Mouse (Mus musculus): ENCODE data around the gene Prkag2. TPM values are rescaled to one million over a fixed set of nuclear protein-coding genes. Genes with fewer than 3 reads are reported as not detected.
A peak's percentile ranks its signal among the peaks of the same experiment; 100 is the strongest.
"Not testable (repeated sequence)": the region's sequence is repeated elsewhere in the genome, so short reads cannot be mapped to it uniquely, and the experiment has no call there.

The Prkag2 gene
- polyA plus RNA-seq, 1 experiment = 27.7 TPM

DNA sequence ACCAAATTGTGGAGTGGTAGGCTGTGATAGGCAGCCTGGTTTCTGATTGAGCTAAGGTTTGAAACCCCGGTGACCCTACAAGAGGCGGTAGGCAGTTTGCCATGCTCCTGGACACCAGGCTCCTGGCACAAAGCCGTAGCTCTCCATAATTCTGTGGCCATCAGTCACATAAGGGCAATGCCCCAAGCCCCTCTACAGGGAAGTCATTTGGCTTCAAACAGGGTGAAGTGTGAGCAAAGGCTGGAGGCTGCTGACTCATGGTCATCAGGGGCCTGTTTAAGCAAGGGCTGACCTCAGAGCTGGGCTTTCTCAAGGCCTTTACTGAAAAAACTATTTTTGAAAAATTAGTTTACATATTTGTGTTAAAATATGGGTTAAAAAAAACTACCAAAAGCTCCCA is 246.2 kb downstream of the Prkag2 start:
- Histone ChIP-seq H3K4me1 (ENCODE audit: control insufficient read depth, insufficient read depth, low read length) (peaks cover 14% of the 10 kb centered on the region), H3K4me3 (ENCODE audit: insufficient read depth, low read length) (no peak overlapping the region), H3K27ac (ENCODE audit: insufficient read depth, low read depth, low read length) (no peak overlapping the region)
- TF ChIP-seq CTCF (IDR thresholded peaks at IDR 0.05; ENCODE audit: low read depth, low read length) (no peak), POLR2A (IDR thresholded peaks at IDR 0.05; ENCODE audit: borderline replicate concordance, low read depth, low read length) (no peak)

DNA sequence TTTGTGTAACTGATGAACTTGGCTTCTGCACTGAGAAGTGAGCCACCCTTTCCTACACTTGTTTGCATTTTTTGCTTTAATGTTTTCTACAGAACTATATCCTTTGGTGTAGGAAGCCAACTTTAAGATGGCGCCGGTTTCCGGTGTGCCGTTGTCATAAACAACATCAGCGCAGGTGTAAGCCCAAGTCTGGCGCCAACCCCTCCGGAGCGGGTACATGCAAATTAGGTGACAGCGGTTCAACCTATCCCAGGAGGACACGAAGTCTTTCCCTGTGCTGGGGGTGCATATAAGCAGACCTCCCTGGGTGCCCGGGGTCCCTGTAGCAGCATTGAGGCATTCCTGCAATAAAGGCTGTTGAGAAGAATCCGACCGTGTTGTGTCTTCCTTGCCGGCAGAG is 252.2 kb downstream of the Prkag2 start:
- H3K4me1 ChIP-seq (ENCODE audit: control insufficient read depth, insufficient read depth, low read length); H3K4me3 ChIP-seq (ENCODE audit: insufficient read depth, low read length); H3K27ac ChIP-seq (ENCODE audit: insufficient read depth, low read depth, low read length): not testable (repeated sequence)

DNA sequence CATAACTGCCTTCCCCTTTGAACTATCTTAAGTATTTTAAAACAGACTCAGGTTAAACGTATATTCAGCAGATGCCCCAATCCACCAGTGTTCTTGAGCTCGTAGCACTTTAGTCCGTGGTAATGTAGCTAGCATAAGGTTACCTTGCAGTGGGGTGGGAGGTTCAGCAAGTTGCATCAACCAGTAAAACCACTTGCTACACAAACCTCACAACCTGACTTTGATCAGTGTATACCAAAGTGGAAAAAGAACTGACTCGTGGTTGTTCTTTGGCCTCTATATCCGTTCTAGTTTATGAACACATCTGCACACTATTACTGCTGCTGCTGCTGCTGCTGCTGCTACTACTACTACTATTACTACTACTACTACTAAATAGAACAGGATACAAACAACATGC is 256.6 kb downstream of the Prkag2 start:
- no peak overlapping the region for H3K4me3 ChIP-seq (ENCODE audit: insufficient read depth, low read length)
- TF ChIP-seq POLR2A (IDR thresholded peaks at IDR 0.05; ENCODE audit: borderline replicate concordance, low read depth, low read length) (no peak), CTCF (IDR thresholded peaks at IDR 0.05; ENCODE audit: low read depth, low read length) (no peak)
- H3K27ac ChIP-seq (ENCODE audit: insufficient read depth, low read depth, low read length) = no peak overlapping the region; the same call in 1 of the 2 replicates
- peaks cover 19% of the 10 kb centered on the region for H3K4me1 ChIP-seq (ENCODE audit: control insufficient read depth, insufficient read depth, low read length)

DNA sequence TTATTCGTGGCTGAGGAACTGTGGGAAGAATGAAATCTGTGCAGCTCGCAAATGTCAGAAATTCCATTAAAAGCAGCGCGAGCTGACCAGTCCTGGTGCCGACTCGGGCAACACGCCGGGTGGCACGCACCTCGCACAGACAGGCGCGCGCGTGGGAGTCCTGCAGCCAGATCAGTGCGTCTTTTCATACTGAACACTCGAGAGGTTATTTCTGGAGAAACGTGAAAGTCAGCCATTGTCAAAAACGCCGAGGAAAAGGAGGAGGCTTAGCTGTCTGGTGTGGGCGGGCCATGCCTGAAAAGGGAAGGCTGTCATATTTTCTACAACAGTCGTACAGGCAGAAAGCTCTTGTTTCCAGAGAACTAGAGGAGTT is 257.4 kb downstream of the Prkag2 start:
- Histone ChIP-seq H3K27ac (ENCODE audit: insufficient read depth, low read depth, low read length) (peak overlapping the region; percentile 84), H3K4me1 (ENCODE audit: control insufficient read depth, insufficient read depth, low read length) (peaks cover 24% of the 10 kb centered on the region), H3K4me3 (ENCODE audit: insufficient read depth, low read length) (peak overlapping the region; percentile 63)
- TF ChIP-seq CTCF (IDR thresholded peaks at IDR 0.05; ENCODE audit: low read depth, low read length) = no peak
- no peak for TF ChIP-seq POLR2A (IDR thresholded peaks at IDR 0.05; ENCODE audit: borderline replicate concordance, low read depth, low read length)

DNA sequence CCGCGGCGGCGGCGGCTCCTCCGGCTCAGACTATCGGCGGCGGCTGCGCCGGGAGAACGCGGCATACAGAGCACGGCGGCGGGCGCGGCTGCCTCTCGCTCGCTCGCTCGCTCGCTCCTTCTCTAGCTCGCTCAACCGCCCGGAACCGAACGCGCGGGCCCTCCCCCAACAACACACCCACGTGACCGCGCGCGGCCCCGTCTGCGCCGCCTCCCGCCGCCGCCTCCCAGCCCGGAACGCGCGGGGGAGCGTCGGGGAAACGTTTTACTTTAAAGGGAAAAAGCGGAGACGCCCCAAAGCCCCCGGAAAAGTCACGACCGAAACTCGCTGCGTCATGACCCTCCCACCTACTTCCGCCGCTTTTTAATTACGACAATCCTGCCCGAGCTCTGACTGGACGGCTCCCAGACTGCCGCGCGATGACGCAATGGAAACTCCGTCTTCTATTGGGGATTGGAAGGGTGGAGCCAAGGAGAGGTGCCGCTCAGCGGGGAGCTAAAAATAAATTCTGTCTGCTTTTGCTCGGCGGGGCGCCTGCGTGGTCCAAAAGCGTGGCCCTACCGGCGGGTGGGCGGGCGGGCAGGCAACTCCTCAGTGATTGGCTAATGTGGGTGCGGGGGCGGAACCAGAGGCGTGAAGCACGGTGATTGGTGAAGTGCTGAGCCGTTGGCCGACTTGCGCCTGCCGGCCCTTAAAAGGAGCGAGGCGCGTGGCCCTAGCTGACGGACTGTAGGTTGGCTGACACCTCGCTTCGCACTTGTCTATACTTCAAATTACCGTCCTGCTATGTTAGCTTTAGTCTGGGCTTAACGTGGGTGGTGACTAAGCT is 258.0 kb downstream of the Prkag2 start, which contains the start of gene Rheb:
TSS of gene Rheb (minus strand) at position 351 of the 829 bp plus-strand sequence.
- H3K4me3 ChIP-seq (ENCODE audit: insufficient read depth, low read length) = peak within 1 kb of the TSS; percentile 95
- no peak for TF ChIP-seq CTCF (IDR thresholded peaks at IDR 0.05; ENCODE audit: low read depth, low read length)
- no peak for TF ChIP-seq POLR2A (IDR thresholded peaks at IDR 0.05; ENCODE audit: borderline replicate concordance, low read depth, low read length)
- H3K27ac ChIP-seq (ENCODE audit: insufficient read depth, low read depth, low read length) = peak within 1 kb of the TSS; percentile 97
- peaks cover 27% of the 10 kb centered on the region for H3K4me1 ChIP-seq (ENCODE audit: control insufficient read depth, insufficient read depth, low read length)

DNA sequence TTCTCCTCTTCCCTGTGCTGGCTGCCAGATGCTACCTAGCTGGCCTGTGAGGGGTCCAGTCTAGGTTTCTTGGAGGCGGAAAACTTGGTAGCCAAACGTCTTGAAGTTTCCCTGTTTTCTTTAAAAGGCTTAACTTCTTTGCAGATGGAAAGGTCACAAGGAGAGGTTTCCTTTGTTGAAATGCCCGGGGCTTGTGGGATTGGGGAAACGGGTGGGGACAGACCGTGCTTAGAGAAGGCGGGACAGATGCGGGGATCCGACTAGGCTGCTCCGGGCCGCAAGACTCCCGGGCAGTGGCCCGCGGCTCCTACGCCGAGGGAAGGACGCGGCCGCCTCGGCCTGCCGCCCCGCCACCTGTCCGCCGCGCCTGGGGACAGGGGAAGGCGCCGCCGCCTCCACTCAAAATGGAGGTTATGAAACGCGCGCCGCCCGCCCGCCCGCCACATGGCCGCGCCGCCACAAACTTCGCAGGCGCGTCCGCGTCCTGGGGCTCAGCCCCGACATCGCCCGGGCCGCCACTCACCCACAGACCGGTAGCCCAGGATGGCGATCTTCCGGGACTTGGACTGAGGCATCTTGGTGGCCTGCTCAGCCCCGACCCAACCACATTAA is 258.7 kb downstream of the Prkag2 start:
- Histone ChIP-seq H3K27ac (ENCODE audit: insufficient read depth, low read depth, low read length) (peak overlapping the region; percentile 97), H3K4me1 (ENCODE audit: control insufficient read depth, insufficient read depth, low read length) (peaks cover 29% of the 10 kb centered on the region), H3K4me3 (ENCODE audit: insufficient read depth, low read length) (peak overlapping the region; percentile 95)
- TF ChIP-seq CTCF (IDR thresholded peaks at IDR 0.05; ENCODE audit: low read depth, low read length) = no peak
- TF ChIP-seq POLR2A (IDR thresholded peaks at IDR 0.05; ENCODE audit: borderline replicate concordance, low read depth, low read length) = no peak

DNA sequence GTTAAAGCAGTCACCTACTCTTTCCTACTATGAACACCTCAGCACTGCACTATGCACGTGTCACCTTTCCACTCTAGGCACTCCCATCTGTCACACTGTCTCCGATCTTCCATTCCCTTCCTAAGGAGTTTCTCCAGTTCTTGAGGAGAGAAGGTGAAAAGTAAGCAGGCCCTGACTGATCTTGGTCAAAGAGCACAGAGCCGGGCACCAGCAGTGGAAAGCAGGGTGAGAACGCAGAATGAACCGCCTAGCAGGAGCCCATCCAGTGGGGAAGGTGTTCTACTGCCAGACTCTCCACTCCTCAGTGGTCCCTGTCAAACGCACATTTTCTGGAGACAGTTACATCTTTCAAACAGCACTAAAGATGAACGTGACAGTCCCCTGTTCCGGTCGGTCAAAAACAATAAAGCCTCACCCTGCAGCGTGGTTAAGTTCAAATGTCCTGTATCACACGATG is 259.4 kb downstream of the Prkag2 start:
- H3K4me1 ChIP-seq (ENCODE audit: control insufficient read depth, insufficient read depth, low read length) = peaks cover 29% of the 10 kb centered on the region
- H3K4me3 ChIP-seq (ENCODE audit: insufficient read depth, low read length) = peak overlapping the region; percentile 95
- TF ChIP-seq CTCF (IDR thresholded peaks at IDR 0.05; ENCODE audit: low read depth, low read length) (no peak), POLR2A (IDR thresholded peaks at IDR 0.05; ENCODE audit: borderline replicate concordance, low read depth, low read length) (no peak)
- H3K27ac ChIP-seq (ENCODE audit: insufficient read depth, low read depth, low read length) = no peak overlapping the region

DNA sequence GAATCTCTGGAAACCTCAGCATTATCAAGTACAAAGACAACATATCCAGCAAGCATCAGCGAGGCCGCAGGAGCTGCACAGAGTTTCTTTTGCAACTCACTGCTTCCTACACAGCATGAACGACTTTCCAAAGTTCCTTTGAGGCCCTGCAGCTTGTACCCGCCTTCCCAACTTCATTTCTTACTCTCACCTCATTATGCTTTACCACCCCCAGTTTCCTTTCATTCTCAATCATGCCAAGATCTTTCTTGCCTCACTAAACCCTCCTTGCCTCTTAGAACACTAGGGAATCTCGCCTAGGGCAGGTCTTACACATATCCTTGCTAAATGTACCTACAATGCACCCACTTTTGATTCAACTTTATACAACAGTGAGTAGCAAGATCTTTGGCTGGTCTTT is 266.0 kb downstream of the Prkag2 start:
- no peak overlapping the region for H3K27ac ChIP-seq (ENCODE audit: insufficient read depth, low read depth, low read length)
- TF ChIP-seq CTCF (IDR thresholded peaks at IDR 0.05; ENCODE audit: low read depth, low read length) = no peak
- TF ChIP-seq POLR2A (IDR thresholded peaks at IDR 0.05; ENCODE audit: borderline replicate concordance, low read depth, low read length) = no peak
- H3K4me3 ChIP-seq (ENCODE audit: insufficient read depth, low read length) = no peak overlapping the region
- peaks cover 23% of the 10 kb centered on the region for H3K4me1 ChIP-seq (ENCODE audit: control insufficient read depth, insufficient read depth, low read length)

DNA sequence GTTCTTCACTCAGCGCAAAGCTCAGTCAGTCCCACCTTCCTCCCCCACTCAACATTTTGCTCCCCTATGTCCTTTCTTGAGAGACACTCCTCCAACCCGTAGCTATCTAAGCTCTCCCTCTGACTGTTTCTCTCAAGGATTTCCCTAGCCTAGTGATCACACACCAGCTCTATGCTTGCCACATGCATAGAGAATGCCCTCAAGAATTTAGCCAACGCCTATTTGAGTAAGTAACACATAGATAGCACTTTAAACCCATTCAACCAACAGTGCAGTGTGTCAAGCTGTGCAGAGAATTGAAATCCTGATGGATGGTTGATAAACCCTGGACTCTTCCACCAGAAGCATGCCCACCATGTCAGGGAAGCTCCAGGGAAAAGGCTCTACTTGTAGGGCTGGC is 268.5 kb downstream of the Prkag2 start:
- TF ChIP-seq POLR2A (IDR thresholded peaks at IDR 0.05; ENCODE audit: borderline replicate concordance, low read depth, low read length) = no peak
- no peak for TF ChIP-seq CTCF (IDR thresholded peaks at IDR 0.05; ENCODE audit: low read depth, low read length)
- Histone ChIP-seq H3K4me3 (ENCODE audit: insufficient read depth, low read length) (no peak overlapping the region), H3K4me1 (ENCODE audit: control insufficient read depth, insufficient read depth, low read length) (peaks cover 26% of the 10 kb centered on the region), H3K27ac (ENCODE audit: insufficient read depth, low read depth, low read length) (no peak overlapping the region)

DNA sequence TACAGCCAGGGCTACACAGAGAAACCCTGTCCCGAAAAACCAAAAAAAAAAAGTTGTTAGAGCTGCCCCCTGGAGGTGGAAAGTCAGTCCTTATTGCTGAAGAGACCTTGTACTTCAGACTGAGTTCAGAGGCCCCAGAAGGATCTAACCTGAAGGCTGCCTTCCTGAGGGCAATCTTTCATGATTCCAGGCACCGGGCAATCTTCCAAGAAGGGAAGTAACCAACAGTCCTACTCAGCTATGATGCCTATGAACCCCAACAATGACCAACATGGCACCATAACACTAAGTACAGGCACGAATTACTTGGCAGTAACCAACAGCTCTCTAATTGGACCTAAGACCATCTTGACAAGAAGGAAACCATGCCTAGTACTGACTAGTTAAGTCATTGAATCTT is 272.0 kb downstream of the Prkag2 start:
- TF ChIP-seq POLR2A (IDR thresholded peaks at IDR 0.05; ENCODE audit: borderline replicate concordance, low read depth, low read length) (no peak), CTCF (IDR thresholded peaks at IDR 0.05; ENCODE audit: low read depth, low read length) (no peak)
- H3K4me3 ChIP-seq (ENCODE audit: insufficient read depth, low read length) = no peak overlapping the region
- H3K27ac ChIP-seq (ENCODE audit: insufficient read depth, low read depth, low read length) = no peak overlapping the region
- peaks cover 49% of the 10 kb centered on the region for H3K4me1 ChIP-seq (ENCODE audit: control insufficient read depth, insufficient read depth, low read length)
